ENCODE assay signal across 22 mouse cellular contexts in genomic region chr11:110257911-110258310, GRCm38 (mm10). TPM values are rescaled to one million over a fixed set of nuclear protein-coding genes. Genes with fewer than 3 reads are reported as not detected.
A peak's percentile ranks its signal among the peaks of the same experiment; 100 is the strongest.
DNase-seq lines count a peak whose midpoint lies in the region; ATAC-seq lines count a peak whose summit lies in the region.
"Had no signal": no experiment of that assay in that cellular context is flagged by ENCODE, and none has a peak within 500 bp of the region (broad histone marks: within the 10 kb centered on the region; RNA-seq: fewer than 3 reads in every experiment).

No protein-coding gene starts in this region.

- H3K4me2 ChIP-seq in embryonic facial prominence, embryonic 14.5 days (ENCODE audit: low read depth, low read length) = no peak overlapping the region
- H3K4me2 ChIP-seq: embryonic facial prominence, embryonic 12.5 days; forebrain, embryonic 13.5 days; forebrain, embryonic 15.5 days had no signal

- no peak for ATAC-seq in embryonic facial prominence, embryonic 14.5 days (ENCODE audit: low read depth)
- no peak for ATAC-seq in CD4-positive, CD25-positive, alpha-beta regulatory T cell, adult 4 months
- ATAC-seq: activated CD4-positive, CD25-positive, alpha-beta regulatory T cell, adult 4 months; forebrain, embryonic 13.5 days; forebrain, embryonic 15.5 days; forebrain, postnatal 0 days; Patski had no signal

- H3K4me1 ChIP-seq in embryonic facial prominence, embryonic 14.5 days (ENCODE audit: control insufficient read depth, insufficient read depth, low read length) = no peaks in the 10 kb centered on the region
- no peaks in the 10 kb centered on the region for H3K4me1 ChIP-seq in embryonic facial prominence, embryonic 10.5 days
- H3K4me1 ChIP-seq: embryonic facial prominence, embryonic 12.5 days; forebrain, embryonic 13.5 days; forebrain, embryonic 15.5 days had no signal

- H3K9me3 ChIP-seq in embryonic facial prominence, embryonic 14.5 days (ENCODE audit: control insufficient read depth, low read length) = peaks cover 7% of the 10 kb centered on the region
- H3K9me3 ChIP-seq in embryonic facial prominence, embryonic 10.5 days = 0 out of 2 replicates have a peak, but pooled peaks cover 4% of the 10 kb centered on the region
- H3K9me3 ChIP-seq: embryonic facial prominence, embryonic 12.5 days; forebrain, embryonic 15.5 days had no signal

- H3K27me3 ChIP-seq in embryonic facial prominence, embryonic 14.5 days (replicated peaks; ENCODE audit: control insufficient read depth, insufficient read depth, low read length) = no peaks in the 10 kb centered on the region
- no peaks in the 10 kb centered on the region for H3K27me3 ChIP-seq in embryonic facial prominence, embryonic 10.5 days (replicated peaks; ENCODE audit: low read depth, poor library complexity, severe bottlenecking)
- H3K27me3 ChIP-seq: embryonic facial prominence, embryonic 12.5 days; forebrain, embryonic 13.5 days; forebrain, embryonic 15.5 days had no signal

- peak; percentile 41 for DNase-seq in embryonic facial prominence, embryonic 14.5 days (ENCODE audit: low spot score)
- no peak for DNase-seq in embryonic facial prominence, embryonic 10.5 days (ENCODE audit: low spot score)
- DNase-seq in ZHBTc4 (ENCODE audit: low read depth, low spot score) = peak; percentile 76
- DNase-seq in kidney, postnatal 10 days = no peak
- DNase-seq: adrenal gland, adult 8-10 months; adrenal gland, postnatal 14 days; adrenal gland, postnatal 36 days; B cell, adult 2 months; cerebellum, adult 11-12 months; cerebellum, adult 2 months; cerebellum, adult 9-11 months; cerebellum, postnatal 14 days; cerebellum, postnatal 36 days; embryo, embryonic 11 days; forebrain, postnatal 0 days had no signal

- H3K36me3 ChIP-seq in embryonic facial prominence, embryonic 14.5 days (ENCODE audit: control insufficient read depth, insufficient read depth, low read length) = no peaks in the 10 kb centered on the region
- no peaks in the 10 kb centered on the region for H3K36me3 ChIP-seq in embryonic facial prominence, embryonic 10.5 days (replicated peaks)
- H3K36me3 ChIP-seq: embryonic facial prominence, embryonic 12.5 days; forebrain, embryonic 15.5 days; G1E had no signal

- WGBS in embryonic facial prominence, embryonic 14.5 days = 32% methylated on average over 4 of the region's 4 CpGs
- WGBS in embryonic facial prominence, embryonic 10.5 days = 77% methylated on average over 4 of the region's 4 CpGs

- no peak overlapping the region for H3K9ac ChIP-seq in embryonic facial prominence, embryonic 14.5 days (ENCODE audit: low read depth, low read length)
- H3K9ac ChIP-seq: embryonic facial prominence, embryonic 12.5 days; forebrain, embryonic 13.5 days; forebrain, embryonic 15.5 days; forebrain, postnatal 0 days had no signal

- H3K4me3 ChIP-seq in embryonic facial prominence, embryonic 14.5 days (ENCODE audit: low read depth, low read length) = no peak overlapping the region
- no peak overlapping the region for H3K4me3 ChIP-seq in embryonic facial prominence, embryonic 10.5 days
- H3K4me3 ChIP-seq: embryonic facial prominence, embryonic 12.5 days; forebrain, embryonic 13.5 days; forebrain, embryonic 15.5 days had no signal

- no peak overlapping the region for H3K27ac ChIP-seq in embryonic facial prominence, embryonic 14.5 days (replicated peaks; ENCODE audit: low read depth, low read length)
- no peak overlapping the region for H3K27ac ChIP-seq in embryonic facial prominence, embryonic 10.5 days (replicated peaks)
- H3K27ac ChIP-seq: embryonic facial prominence, embryonic 12.5 days; forebrain, embryonic 13.5 days; forebrain, embryonic 15.5 days had no signal

RNA-seq across cellular contexts. Expression of gene Abca6, which starts 6.3 kb away (rescaled TPM):
- 1.3 and 1.6 TPM in 2 replicates for polyA plus RNA-seq in embryonic facial prominence, embryonic 14.5 days (2014; fragmentation: Nextera tagmentation; extraction: Ambion mirVana)
- polyA plus RNA-seq in embryonic facial prominence, embryonic 10.5 days (2016; fragmentation: Nextera tagmentation; extraction: Ambion mirVana) = 0.41 and 0.50 TPM in 2 replicates
- polyA plus RNA-seq in CD4-positive, CD25-positive, alpha-beta regulatory T cell, adult 4 months (2017; shearing (Covaris generic)) = not detected
- polyA plus RNA-seq: activated CD4-positive, CD25-positive, alpha-beta regulatory T cell, adult 4 months; G1E; Patski had no signal

Comparison
In these comparisons a context has a peak if more than half of its experiments do, and no peak if none do; other contexts are left out.
1. DNase-seq: peak in embryonic facial prominence, embryonic 14.5 days (single experiment) and ZHBTc4 (single experiment); none in embryonic facial prominence, embryonic 10.5 days (single experiment) and kidney, postnatal 10 days (single experiment).